Mouse (Mus musculus) liver, embryonic 11.5 days (tissue): ENCODE results near the gene Iqsec1. TPM values are rescaled to one million over a fixed set of nuclear protein-coding genes. Genes with fewer than 3 reads are reported as not detected.

Experiments used
- ATAC-seq: fragments of 200-750 bp; cut with Nextera tagmentation; replicated peaks from 2 replicates; pipeline ENCODE4 v1.8.0; 2017; ENCODE audit warnings: moderate number of reproducible peaks, mild to moderate bottlenecking, moderate TSS enrichment, moderate library complexity; ENCODE audit not compliant: low FRiP score
- DNase-seq: peaks from one replicate; pipeline ENCODE4 v3.0.0-alpha.2; 2017; ENCODE audit warnings: low spot score
- H3K27ac ChIP-seq: fragments of 300-500 bp; sonication (generic); 2 replicates; pipeline ENCODE4 v1.5.1; 2014; ENCODE audit warnings: mild to moderate bottlenecking, low read depth, low read length, control low read depth
- H3K27me3 ChIP-seq: fragments of 300-500 bp; sonication (generic); replicated peaks from 2 replicates; pipeline ENCODE4 v1.6.1; 2014; ENCODE audit warnings: low read length, mixed read lengths; ENCODE audit not compliant: control insufficient read depth, insufficient read depth
- H3K36me3 ChIP-seq: fragments of 300-500 bp; sonication (generic); 2 replicates; pipeline ENCODE4 v1.6.1; 2014; ENCODE audit warnings: mild to moderate bottlenecking, low read length, moderate library complexity, mixed read lengths; ENCODE audit not compliant: control insufficient read depth, insufficient read depth
- H3K4me1 ChIP-seq: fragments of 300-500 bp; sonication (generic); replicated peaks from 2 replicates; pipeline ENCODE4 v1.6.1; 2014; ENCODE audit warnings: low read length, mixed read lengths; ENCODE audit not compliant: control insufficient read depth, insufficient read depth
- H3K4me2 ChIP-seq: fragments of 300-500 bp; sonication (generic); 2 replicates; pipeline ENCODE4 v1.6.1; 2014; ENCODE audit warnings: mild to moderate bottlenecking, control low read depth, moderate library complexity
- H3K4me3 ChIP-seq: fragments of 300-500 bp; sonication (generic); 2 replicates; pipeline ENCODE4 v1.5.1; 2014; ENCODE audit warnings: low read depth, low read length, control low read depth
- H3K9ac ChIP-seq: fragments of 300-500 bp; sonication (generic); 2 replicates; pipeline ENCODE4 v1.6.1; 2014; ENCODE audit warnings: low read depth, low read length, control low read depth
- H3K9me3 ChIP-seq: fragments of 300-500 bp; sonication (generic); 2 replicates; pipeline ENCODE4 v1.6.1; 2016; ENCODE audit warnings: low read length, inconsistent platforms, mixed read lengths; ENCODE audit not compliant: control insufficient read depth
- WGBS: fragments of 180-500 bp; shearing (Covaris S2); extraction: QIAGEN DNeasy Blood & Tissue Kit; methylation state at CpG from one replicate; pipeline ENCODE4 v1.1.7; 2014; 5-methylcytosine and 5-hydroxymethylcytosine counted together
- polyA plus RNA-seq: library from polyadenylated mRNA; unstranded; fragments of >200 nt; fragmentation: Nextera tagmentation; extraction: Ambion mirVana; gene quantifications from 2 replicates; pipeline ENCODE4 v1.2.1, GENCODE M21; 2014

The Iqsec1 gene
- polyA plus RNA-seq, 1 experiment from 2014 or later: 9.1 TPM

GRCm38 (mm10) chr6:90868033-90868432 lies 120.5 kb downstream of the Iqsec1 start:
- DNase-seq: no peak
- no peak overlapping the region for H3K4me2 ChIP-seq
- no peak overlapping the region for H3K9ac ChIP-seq
- 74% methylated on average over 3 of the region's 3 CpGs for WGBS
- no peaks in the 10 kb centered on the region for H3K4me1 ChIP-seq
- H3K36me3 ChIP-seq: no peaks in the 10 kb centered on the region
- no peak overlapping the region for H3K4me3 ChIP-seq
- ATAC-seq: no peak
- no peaks in the 10 kb centered on the region for H3K9me3 ChIP-seq
- no peaks in the 10 kb centered on the region for H3K27me3 ChIP-seq
- no peak overlapping the region for H3K27ac ChIP-seq

- no peak overlapping the region for H3K4me3 ChIP-seq
- no peak overlapping the region for H3K4me2 ChIP-seq
- 89% methylated on average over 1 of the region's 1 CpGs for WGBS
- no peaks in the 10 kb centered on the region for H3K36me3 ChIP-seq
- no peak for ATAC-seq
- H3K9ac ChIP-seq: no peak overlapping the region
- no peak for DNase-seq
- H3K9me3 ChIP-seq: no peaks in the 10 kb centered on the region
- no peaks in the 10 kb centered on the region for H3K4me1 ChIP-seq
- no peak overlapping the region for H3K27ac ChIP-seq
- no peaks in the 10 kb centered on the region for H3K27me3 ChIP-seq
Observed at GRCm38 (mm10) chr6:90861370-90861769, 127.1 kb downstream of the Iqsec1 start.

- Histone ChIP-seq H3K27me3 (no peaks in the 10 kb centered on the region), H3K27ac (no peak overlapping the region), H3K9me3 (no peaks in the 10 kb centered on the region), H3K4me3 (no peak overlapping the region), H3K36me3 (no peaks in the 10 kb centered on the region), H3K4me1 (no peaks in the 10 kb centered on the region), H3K9ac (no peak overlapping the region), H3K4me2 (no peak overlapping the region)
- DNase-seq (no peak), ATAC-seq (no peak)
- 94% methylated on average over 1 of the region's 1 CpGs for WGBS
Observed at GRCm38 (mm10) chr6:90857844-90858243, 130.6 kb downstream of the Iqsec1 start.

- no peak overlapping the region for H3K9ac ChIP-seq
- ATAC-seq (no peak), DNase-seq (no peak)
- H3K4me3 ChIP-seq: no peak overlapping the region
- H3K27ac ChIP-seq: no peak overlapping the region
- H3K36me3 ChIP-seq: no peaks in the 10 kb centered on the region
- no peak overlapping the region for H3K4me2 ChIP-seq
- WGBS: 24% methylated on average over 2 of the region's 2 CpGs
- H3K4me1 ChIP-seq: no peaks in the 10 kb centered on the region
- no peaks in the 10 kb centered on the region for H3K9me3 ChIP-seq
- H3K27me3 ChIP-seq: no peaks in the 10 kb centered on the region
Observed at GRCm38 (mm10) chr6:90852360-90852759, 136.1 kb downstream of the Iqsec1 start.

GRCm38 (mm10) chr6:90848068-90848467 lies 140.4 kb downstream of the Iqsec1 start:
- H3K36me3 ChIP-seq: no peaks in the 10 kb centered on the region
- WGBS: 68% methylated on average over 1 of the region's 1 CpGs
- no peaks in the 10 kb centered on the region for H3K27me3 ChIP-seq
- no peaks in the 10 kb centered on the region for H3K4me1 ChIP-seq
- no peaks in the 10 kb centered on the region for H3K9me3 ChIP-seq
- no peak overlapping the region for H3K4me2 ChIP-seq
- no peak overlapping the region for H3K4me3 ChIP-seq
- DNase-seq: no peak
- no peak for ATAC-seq
- H3K27ac ChIP-seq: no peak overlapping the region
- no peak overlapping the region for H3K9ac ChIP-seq

- H3K4me1 ChIP-seq: no peaks in the 10 kb centered on the region
- H3K4me2 ChIP-seq: no peak overlapping the region
- no peak overlapping the region for H3K4me3 ChIP-seq
- H3K27ac ChIP-seq: no peak overlapping the region
- DNase-seq (no peak), ATAC-seq (no peak)
- WGBS: 48% methylated on average over 2 of the region's 2 CpGs
- no peaks in the 10 kb centered on the region for H3K9me3 ChIP-seq
- H3K36me3 ChIP-seq: no peaks in the 10 kb centered on the region
- no peaks in the 10 kb centered on the region for H3K27me3 ChIP-seq
- no peak overlapping the region for H3K9ac ChIP-seq
Observed at GRCm38 (mm10) chr6:90847523-90847922, 141.0 kb downstream of the Iqsec1 start.

GRCm38 (mm10) chr6:90839972-90840371 lies 148.5 kb downstream of the Iqsec1 start:
- H3K9ac ChIP-seq: no peak overlapping the region
- no peak overlapping the region for H3K4me3 ChIP-seq
- no peak overlapping the region for H3K4me2 ChIP-seq
- no peaks in the 10 kb centered on the region for H3K4me1 ChIP-seq
- no peaks in the 10 kb centered on the region for H3K9me3 ChIP-seq
- no peaks in the 10 kb centered on the region for H3K27me3 ChIP-seq
- no peaks in the 10 kb centered on the region for H3K36me3 ChIP-seq
- WGBS: 87% methylated on average over 2 of the region's 2 CpGs
- ATAC-seq: no peak
- H3K27ac ChIP-seq: no peak overlapping the region
- DNase-seq: no peak

- H3K27ac ChIP-seq: no peak overlapping the region
- DNase-seq (no peak), ATAC-seq (no peak)
- H3K9ac ChIP-seq: no peak overlapping the region
- H3K36me3 ChIP-seq: no peaks in the 10 kb centered on the region
- no peaks in the 10 kb centered on the region for H3K9me3 ChIP-seq
- H3K4me2 ChIP-seq: no peak overlapping the region
- H3K4me3 ChIP-seq: no peak overlapping the region
- no peaks in the 10 kb centered on the region for H3K4me1 ChIP-seq
- 36% methylated on average over 2 of the region's 2 CpGs for WGBS
- H3K27me3 ChIP-seq: no peaks in the 10 kb centered on the region
Observed at GRCm38 (mm10) chr6:90836749-90837148, 151.7 kb downstream of the Iqsec1 start.

GRCm38 (mm10) chr6:90829536-90829935 lies 158.9 kb downstream of the Iqsec1 start:
- Histone ChIP-seq H3K9me3 (no peaks in the 10 kb centered on the region), H3K4me2 (no peak overlapping the region), H3K27me3 (no peaks in the 10 kb centered on the region), H3K4me3 (no peak overlapping the region), H3K36me3 (no peaks in the 10 kb centered on the region), H3K4me1 (no peaks in the 10 kb centered on the region), H3K27ac (no peak overlapping the region), H3K9ac (no peak overlapping the region)
- 73% methylated on average over 6 of the region's 6 CpGs for WGBS
- DNase-seq: no peak
- no peak for ATAC-seq
